Mouse (Mus musculus) forebrain, embryonic 15.5 days (tissue): Measurements from ENCODE around the gene Rtl5. TPM values are rescaled to one million over a fixed set of nuclear protein-coding genes. Genes with fewer than 3 reads are reported as not detected.

Source experiments
- ATAC-seq: fragments of 200-750 bp; cut with Nextera tagmentation; replicated peaks from 2 replicates; pipeline ENCODE4 v1.8.0; 2017; ENCODE audit warnings: mild to moderate bottlenecking, moderate TSS enrichment, moderate library complexity
- H3K27ac ChIP-seq: fragments of 300-500 bp; sonication (generic); replicated peaks from 2 replicates; pipeline ENCODE4 v1.5.1; 2015; ENCODE audit warnings: mild to moderate bottlenecking, inconsistent platforms
- H3K27me3 ChIP-seq: fragments of 300-500 bp; sonication (generic); 2 replicates; pipeline ENCODE4 v1.6.1; 2015; ENCODE audit warnings: inconsistent platforms
- H3K36me3 ChIP-seq: fragments of 300-500 bp; sonication (generic); 2 replicates; pipeline ENCODE4 v1.6.1; 2015; ENCODE audit warnings: mild to moderate bottlenecking, inconsistent platforms
- H3K4me1 ChIP-seq: fragments of 300-500 bp; sonication (generic); 2 replicates; pipeline ENCODE4 v1.6.1; 2015; ENCODE audit warnings: inconsistent platforms
- H3K4me2 ChIP-seq: fragments of 300-500 bp; sonication (generic); replicated peaks from 2 replicates; pipeline ENCODE4 v1.6.1; 2015; ENCODE audit warnings: mild to moderate bottlenecking, inconsistent platforms
- H3K4me3 ChIP-seq: fragments of 300-500 bp; sonication (generic); 2 replicates; pipeline ENCODE4 v1.5.1; 2015; ENCODE audit warnings: mild to moderate bottlenecking, inconsistent platforms
- H3K9ac ChIP-seq: fragments of 300-500 bp; sonication (generic); replicated peaks from 2 replicates; pipeline ENCODE4 v1.6.1; 2015; ENCODE audit warnings: mild to moderate bottlenecking, inconsistent platforms
- H3K9me3 ChIP-seq: fragments of 300-500 bp; sonication (generic); 2 replicates; pipeline ENCODE4 v1.6.1; 2016; ENCODE audit warnings: inconsistent platforms
- WGBS: fragments of 180-500 bp; shearing (Covaris S2); methylation state at CpG from one replicate; pipeline ENCODE4 v1.1.7; 2015; ENCODE audit warnings: mixed read lengths; 5-methylcytosine and 5-hydroxymethylcytosine counted together
- polyA plus RNA-seq: library from polyadenylated mRNA; unstranded; fragments of >200 nt; fragmentation: Nextera tagmentation; extraction: Ambion mirVana; gene quantifications from 2 replicates; pipeline ENCODE4 v1.2.1, GENCODE M21; 2015

Gene Rtl5
- polyA plus RNA-seq, 1 experiment from 2014 or later, result 7.5 TPM

DNA sequence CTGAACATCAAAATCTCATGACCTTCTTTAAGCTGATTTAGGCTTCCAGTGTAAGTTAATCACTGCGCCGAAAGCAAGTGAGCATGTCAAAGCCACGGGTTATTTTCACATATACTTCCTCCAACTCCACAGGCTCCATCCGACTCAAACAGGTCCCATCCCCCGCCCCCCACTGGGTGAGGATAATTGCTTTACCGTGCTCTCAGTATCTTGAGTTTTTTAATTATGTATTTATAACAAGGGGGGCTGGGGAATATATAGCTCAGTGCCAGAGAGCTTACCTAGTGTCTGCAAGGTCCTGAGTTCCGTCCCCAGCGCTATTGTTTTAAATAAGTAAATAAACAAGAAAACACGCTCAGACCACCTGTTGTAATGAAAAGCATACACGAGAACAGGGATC is 10.0 kb upstream of the Rtl5 start:
- no peak overlapping the region for H3K4me3 ChIP-seq
- H3K9ac ChIP-seq, result no peak overlapping the region
- H3K27me3 ChIP-seq, result no peaks in the 10 kb centered on the region
- no peaks in the 10 kb centered on the region for H3K9me3 ChIP-seq
- H3K4me2 ChIP-seq, result no peak overlapping the region
- H3K4me1 ChIP-seq, result peaks cover 31% of the 10 kb centered on the region
- no peak for ATAC-seq
- H3K27ac ChIP-seq, result peak overlapping the region; percentile 94
- H3K36me3 ChIP-seq, result no peaks in the 10 kb centered on the region
- 43% methylated on average over 10 of the region's 10 CpGs for WGBS

DNA sequence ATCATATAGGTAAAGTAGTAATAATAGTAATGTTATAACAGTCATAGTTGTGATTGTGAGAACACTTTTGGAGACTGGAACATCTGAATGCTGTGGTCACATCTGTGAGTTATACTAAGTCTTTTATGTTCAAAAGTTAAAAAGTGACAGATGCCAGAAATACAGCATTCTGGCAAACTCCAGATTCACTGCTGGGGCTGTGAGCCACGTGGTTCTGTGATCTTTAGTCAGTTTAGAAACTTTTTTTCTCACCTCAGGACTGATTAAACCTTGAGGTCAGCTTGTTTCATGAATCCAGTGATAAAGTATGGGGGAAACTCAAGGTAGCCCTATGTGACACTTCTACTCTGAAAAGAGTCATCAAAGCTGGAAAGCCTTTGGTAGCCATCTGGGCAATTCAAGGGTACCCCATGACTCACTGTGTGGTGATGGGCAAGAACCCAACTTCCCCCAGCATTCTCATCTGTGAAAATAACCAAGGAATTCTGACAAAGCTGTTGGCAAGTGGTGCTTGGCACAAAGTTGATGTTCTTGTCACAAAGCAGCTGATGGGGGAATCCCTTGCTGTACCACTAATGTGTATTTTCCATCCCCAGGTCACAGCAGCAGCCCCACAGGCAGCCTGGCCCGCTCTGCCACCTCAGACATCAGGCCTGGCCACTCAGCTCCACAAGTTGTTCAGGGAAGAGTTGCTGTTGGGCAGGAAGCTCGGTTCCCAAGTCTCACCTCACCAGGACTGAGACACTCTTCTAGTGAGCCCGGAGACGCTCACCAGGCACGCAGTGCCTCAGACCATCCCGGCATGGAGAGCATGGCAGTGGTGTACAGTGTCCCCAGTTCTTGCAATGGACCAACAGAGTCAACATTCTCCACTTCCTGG is 6.0 kb upstream of the Rtl5 start:
- no peak for ATAC-seq
- H3K9me3 ChIP-seq, result no peaks in the 10 kb centered on the region
- no peak overlapping the region for H3K4me3 ChIP-seq

DNA sequence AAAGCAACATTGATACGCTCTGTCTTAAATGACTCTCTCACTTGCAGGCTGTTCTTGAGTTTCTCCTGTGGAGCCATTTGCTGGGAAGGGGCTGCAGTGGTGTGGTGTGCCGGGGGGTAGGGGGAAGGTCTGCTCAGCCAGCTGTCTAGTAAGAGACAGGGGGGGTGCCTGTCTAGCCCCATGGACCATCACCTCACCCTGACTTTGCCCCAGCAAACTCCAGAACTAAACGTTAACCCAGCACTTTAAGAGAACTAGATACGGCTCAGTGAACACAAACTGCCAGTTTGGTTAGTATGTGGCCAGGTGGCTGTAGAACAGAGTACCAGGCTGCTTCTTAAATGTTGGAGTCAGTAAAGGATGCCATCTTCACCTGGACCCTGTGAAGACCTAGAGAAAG is 4.1 kb upstream of the Rtl5 start:
- Histone ChIP-seq H3K36me3 (no peaks in the 10 kb centered on the region), H3K27me3 (no peaks in the 10 kb centered on the region), H3K4me2 (no peak overlapping the region), H3K9ac (no peak overlapping the region), H3K9me3 (no peaks in the 10 kb centered on the region), H3K27ac (no peak overlapping the region), H3K4me1 (peaks cover 10% of the 10 kb centered on the region), H3K4me3 (no peak overlapping the region)
- WGBS, result 81% methylated on average over 4 of the region's 4 CpGs
- ATAC-seq, result no peak

More for the DNA sequence above, 6.0 kb upstream of the Rtl5 start:
- H3K27ac ChIP-seq, result no peak overlapping the region
- H3K9ac ChIP-seq, result no peak overlapping the region
- H3K4me1 ChIP-seq, result peaks cover 18% of the 10 kb centered on the region
- 78% methylated on average over 7 of the region's 7 CpGs for WGBS
- H3K27me3 ChIP-seq, result no peaks in the 10 kb centered on the region
- no peaks in the 10 kb centered on the region for H3K36me3 ChIP-seq
- no peak overlapping the region for H3K4me2 ChIP-seq

DNA sequence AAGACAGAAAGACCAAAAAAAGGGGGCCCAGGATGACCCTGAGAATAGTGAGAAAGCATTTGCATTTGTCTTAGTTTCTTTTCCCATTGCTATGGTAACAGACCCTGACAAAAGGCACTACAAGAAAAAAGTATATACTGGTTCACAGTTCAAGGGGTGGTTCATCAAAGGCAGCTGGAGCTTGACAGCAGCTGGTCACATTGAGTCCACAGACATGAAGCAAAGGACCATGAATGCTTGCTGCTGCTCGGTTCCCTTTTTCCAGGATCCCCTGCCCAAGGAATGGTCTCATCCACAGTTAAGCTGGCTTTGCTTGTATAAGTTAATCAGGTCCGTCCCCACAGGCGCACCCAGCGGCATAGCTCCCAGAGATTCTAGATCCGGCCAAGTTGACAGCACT is 3.3 kb upstream of the Rtl5 start:
- WGBS, result 72% methylated on average over 5 of the region's 5 CpGs
- Histone ChIP-seq H3K9me3 (no peaks in the 10 kb centered on the region), H3K4me1 (peaks cover 17% of the 10 kb centered on the region)

DNA sequence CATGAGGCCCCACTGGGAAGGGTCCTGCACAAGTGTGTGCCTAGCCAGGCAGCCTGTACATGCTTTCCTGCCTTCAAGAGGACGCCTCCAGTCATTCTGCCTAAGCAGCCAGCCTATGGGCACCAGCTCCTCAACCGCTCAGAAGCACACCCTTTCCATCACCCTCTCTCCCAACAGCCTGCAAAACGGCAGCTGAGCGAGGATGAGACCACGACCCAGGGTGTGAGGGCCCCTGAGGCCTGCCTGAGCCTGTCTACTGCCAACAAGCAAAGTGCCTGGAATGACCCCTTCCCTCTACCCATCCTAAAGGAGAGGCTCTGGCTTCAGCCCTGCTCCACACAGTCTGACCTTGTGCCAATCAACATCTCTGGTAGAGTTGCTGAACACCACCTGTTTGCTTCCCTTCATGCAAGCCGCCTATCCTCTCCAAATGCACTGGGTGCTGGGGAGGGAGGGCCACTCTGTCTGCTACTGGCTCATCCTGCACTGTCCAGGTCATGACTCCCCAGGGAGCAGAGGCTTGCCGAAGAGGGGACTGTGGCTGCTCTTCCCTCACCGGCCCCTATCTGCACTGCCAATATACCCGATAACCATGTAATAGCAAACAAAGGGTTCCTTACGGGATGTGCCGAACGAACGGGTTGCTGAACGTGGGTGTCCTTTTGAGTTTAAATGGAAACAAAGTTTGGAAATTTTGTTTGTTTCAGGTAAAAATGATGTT is 2.7 kb upstream of the Rtl5 start:
- 79% methylated on average over 14 of the region's 14 CpGs for WGBS
- no peak overlapping the region for H3K27ac ChIP-seq
- H3K36me3 ChIP-seq, result no peaks in the 10 kb centered on the region
- no peak overlapping the region for H3K4me3 ChIP-seq
- ATAC-seq, result no peak
- H3K9me3 ChIP-seq, result no peaks in the 10 kb centered on the region
- no peak overlapping the region for H3K4me2 ChIP-seq
- no peak overlapping the region for H3K9ac ChIP-seq
- H3K4me1 ChIP-seq, result peaks cover 21% of the 10 kb centered on the region
- H3K27me3 ChIP-seq, result no peaks in the 10 kb centered on the region

More for the DNA sequence above, 3.3 kb upstream of the Rtl5 start:
- H3K9ac ChIP-seq, result no peak overlapping the region
- no peak for ATAC-seq
- no peak overlapping the region for H3K27ac ChIP-seq
- no peaks in the 10 kb centered on the region for H3K27me3 ChIP-seq
- no peaks in the 10 kb centered on the region for H3K36me3 ChIP-seq
- no peak overlapping the region for H3K4me2 ChIP-seq
- H3K4me3 ChIP-seq, result no peak overlapping the region

DNA sequence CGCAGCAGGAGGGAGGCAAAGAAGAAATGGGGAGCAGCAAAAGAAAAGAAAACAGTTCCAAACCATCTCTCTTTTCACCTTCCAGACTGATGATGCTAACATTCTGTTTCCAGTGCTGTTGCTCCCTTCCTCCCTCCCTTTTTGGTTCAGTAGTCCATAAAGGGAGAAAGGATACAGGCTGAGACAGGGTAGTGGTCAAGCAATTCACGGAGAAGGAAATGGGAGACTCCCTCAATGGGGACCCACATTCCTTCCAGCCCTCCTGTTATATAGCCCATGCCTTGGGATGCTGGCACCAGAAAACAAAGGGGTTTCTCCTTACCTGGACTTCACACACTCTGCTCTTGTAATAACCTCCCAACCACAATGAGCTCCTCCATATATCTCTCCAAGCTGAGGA is 413 bp upstream of the Rtl5 start:
- peak; percentile 32 for ATAC-seq
- Histone ChIP-seq H3K27me3 (no peaks in the 10 kb centered on the region), H3K4me3 (peak overlapping the region; percentile 54), H3K9ac (peak overlapping the region; percentile 59), H3K9me3 (no peaks in the 10 kb centered on the region), H3K4me1 (peaks cover 41% of the 10 kb centered on the region), H3K27ac (peak overlapping the region; percentile 80), H3K4me2 (peak overlapping the region; percentile 62), H3K36me3 (no peaks in the 10 kb centered on the region)
- 19% methylated on average over 2 of the region's 2 CpGs for WGBS

DNA sequence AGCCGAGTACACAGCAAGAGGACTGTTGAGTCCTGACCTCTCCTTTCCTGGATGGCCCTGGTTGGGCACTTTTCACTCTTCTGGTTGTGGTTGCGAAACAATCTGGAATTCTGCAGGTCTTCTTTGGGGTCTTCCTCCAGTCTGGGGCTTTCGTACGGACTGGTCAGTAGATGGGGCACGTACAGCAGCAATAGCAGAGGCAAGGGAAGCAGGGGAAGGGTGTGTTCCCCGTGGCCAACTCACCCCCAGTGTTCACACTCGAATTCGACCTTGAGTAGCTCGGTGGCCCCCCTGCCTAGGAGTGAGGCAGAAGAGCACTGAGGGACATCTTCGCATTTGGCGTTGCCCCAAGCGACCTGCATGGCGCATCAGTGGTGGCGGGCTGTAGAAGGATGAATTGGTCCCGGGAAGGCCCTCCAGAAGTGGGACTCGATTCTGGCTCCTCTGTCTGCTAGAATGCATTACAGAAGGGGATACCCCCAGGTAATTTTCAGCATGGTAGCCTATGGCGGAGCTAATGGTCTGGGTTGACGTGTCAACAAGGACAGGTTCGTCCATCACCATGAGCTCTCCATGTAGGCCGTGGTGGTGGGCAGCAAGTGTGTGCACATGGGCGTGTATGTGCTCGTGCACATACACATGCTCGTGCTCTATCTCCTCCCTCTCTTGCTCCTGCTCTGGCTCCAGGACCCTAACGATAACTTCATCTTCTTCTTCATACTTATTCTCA is 2.1 kb downstream of the Rtl5 start:
- Histone ChIP-seq H3K4me1 (peaks cover 43% of the 10 kb centered on the region), H3K4me2 (no peak overlapping the region), H3K27ac (no peak overlapping the region), H3K9ac (no peak overlapping the region), H3K27me3 (no peaks in the 10 kb centered on the region), H3K9me3 (no peaks in the 10 kb centered on the region), H3K4me3 (no peak overlapping the region), H3K36me3 (no peaks in the 10 kb centered on the region)
- ATAC-seq, result no peak
- 93% methylated on average over 24 of the region's 24 CpGs for WGBS

DNA sequence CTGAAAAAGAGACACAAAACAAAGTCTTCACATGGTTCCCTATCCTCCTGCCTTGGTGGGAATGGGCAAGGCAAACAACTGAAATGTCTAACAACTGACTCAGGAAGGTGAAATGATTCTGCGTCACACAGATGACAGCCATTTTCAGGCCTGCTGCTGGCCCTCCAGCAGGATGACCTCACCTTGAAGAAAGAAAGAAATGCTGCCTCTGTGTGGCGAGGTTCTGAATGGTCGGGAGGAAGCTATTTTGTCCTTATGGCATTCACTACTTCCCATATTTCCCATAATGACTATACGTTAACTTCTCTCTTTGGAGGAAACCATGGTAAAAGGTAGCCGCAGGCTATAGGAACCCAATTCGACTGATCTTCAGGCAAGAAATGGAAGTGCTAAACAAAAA is 4.0 kb downstream of the Rtl5 start:
- Histone ChIP-seq H3K27ac (no peak overlapping the region), H3K4me3 (no peak overlapping the region), H3K4me1 (peaks cover 42% of the 10 kb centered on the region), H3K4me2 (0 out of 2 replicates have a peak overlapping the region, but pooled peaks have one; percentile 6), H3K36me3 (no peaks in the 10 kb centered on the region), H3K9ac (no peak overlapping the region), H3K9me3 (no peaks in the 10 kb centered on the region), H3K27me3 (no peaks in the 10 kb centered on the region)
- 62% methylated on average over 6 of the region's 6 CpGs for WGBS
- no peak for ATAC-seq

DNA sequence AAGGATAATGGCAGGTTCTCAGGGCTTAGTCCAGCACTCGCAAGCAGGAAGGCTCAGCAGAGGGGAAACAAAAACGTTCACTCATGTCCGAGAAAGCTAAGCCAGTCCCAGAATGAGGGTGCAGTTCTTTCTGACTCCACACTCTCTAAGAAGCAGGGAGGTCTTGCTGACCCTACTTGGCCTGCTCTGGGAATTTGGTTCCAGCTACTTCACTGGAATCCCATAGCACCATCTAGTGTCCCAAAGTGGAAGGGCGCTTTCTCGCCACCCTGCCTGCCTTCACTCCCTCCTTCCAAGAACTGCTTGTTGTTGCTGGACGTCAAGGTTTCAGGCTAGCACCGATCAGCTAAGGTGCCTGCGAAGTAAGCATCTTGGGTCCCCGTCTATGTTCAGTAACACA is 5.0 kb downstream of the Rtl5 start:
- H3K4me3 ChIP-seq, result no peak overlapping the region
- no peaks in the 10 kb centered on the region for H3K9me3 ChIP-seq
- no peak overlapping the region for H3K9ac ChIP-seq
- ATAC-seq, result peak; percentile 9; the same call in 1 of the 2 replicates
- H3K4me1 ChIP-seq, result peaks cover 34% of the 10 kb centered on the region
- H3K36me3 ChIP-seq, result no peaks in the 10 kb centered on the region
- no peaks in the 10 kb centered on the region for H3K27me3 ChIP-seq
- H3K4me2 ChIP-seq, result no peak overlapping the region
- H3K27ac ChIP-seq, result no peak overlapping the region
- WGBS, result 18% methylated on average over 9 of the region's 9 CpGs

DNA sequence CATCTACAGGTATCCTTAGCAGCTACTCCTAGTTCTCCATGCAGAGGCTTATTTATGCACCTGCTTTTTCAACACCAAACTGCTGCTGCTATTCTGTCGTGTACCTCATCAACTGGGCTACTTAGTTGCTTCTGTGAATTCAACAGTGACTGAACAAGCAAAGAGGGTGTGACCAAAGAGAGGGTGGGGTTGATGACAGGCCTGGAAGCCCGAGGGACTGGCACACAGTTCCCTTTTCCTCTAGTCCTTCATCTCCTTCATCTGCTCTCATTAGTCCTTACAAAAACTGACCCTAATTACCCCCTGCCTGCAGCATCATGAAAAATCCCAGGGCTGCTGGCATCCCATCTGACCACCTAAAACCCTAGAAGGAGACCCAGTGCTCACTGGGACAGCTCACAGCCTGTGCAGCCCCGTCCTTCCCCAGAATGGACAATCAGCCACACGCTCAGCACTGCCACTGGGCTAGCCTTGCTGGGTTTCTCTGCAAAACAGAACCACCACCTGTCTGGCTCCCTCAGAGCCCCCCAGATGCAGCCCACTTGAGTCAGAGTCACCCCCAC is 5.8 kb downstream of the Rtl5 start:
- H3K4me2 ChIP-seq, result no peak overlapping the region
- WGBS, result 41% methylated on average over 4 of the region's 4 CpGs
- no peaks in the 10 kb centered on the region for H3K27me3 ChIP-seq
- H3K9me3 ChIP-seq, result no peaks in the 10 kb centered on the region
- ATAC-seq, result no peak
- H3K36me3 ChIP-seq, result no peaks in the 10 kb centered on the region
- no peak overlapping the region for H3K27ac ChIP-seq
- no peak overlapping the region for H3K4me3 ChIP-seq
- no peak overlapping the region for H3K9ac ChIP-seq
- peaks cover 34% of the 10 kb centered on the region for H3K4me1 ChIP-seq

DNA sequence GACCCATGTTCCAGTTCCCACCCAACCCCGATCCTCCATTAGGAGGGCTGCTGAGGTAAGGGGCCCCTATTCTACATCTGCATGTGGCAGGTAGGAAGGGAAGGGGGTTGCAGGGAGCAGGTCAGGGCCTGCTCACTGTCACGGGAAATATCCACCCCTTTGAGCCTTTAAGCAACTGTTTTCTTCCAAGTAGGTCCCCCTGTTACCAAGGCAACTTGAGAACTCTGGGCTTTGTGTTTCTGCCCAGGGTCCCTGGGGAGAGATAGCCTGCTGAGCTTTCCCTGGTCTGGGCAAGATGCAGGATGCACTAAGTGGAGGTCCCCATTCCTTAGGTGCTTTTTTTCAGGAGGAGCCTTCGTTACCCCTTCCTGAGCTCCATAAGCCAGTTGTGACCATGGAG is 7.0 kb downstream of the Rtl5 start:
- 40% methylated on average over 3 of the region's 3 CpGs for WGBS
- no peak overlapping the region for H3K4me2 ChIP-seq

DNA sequence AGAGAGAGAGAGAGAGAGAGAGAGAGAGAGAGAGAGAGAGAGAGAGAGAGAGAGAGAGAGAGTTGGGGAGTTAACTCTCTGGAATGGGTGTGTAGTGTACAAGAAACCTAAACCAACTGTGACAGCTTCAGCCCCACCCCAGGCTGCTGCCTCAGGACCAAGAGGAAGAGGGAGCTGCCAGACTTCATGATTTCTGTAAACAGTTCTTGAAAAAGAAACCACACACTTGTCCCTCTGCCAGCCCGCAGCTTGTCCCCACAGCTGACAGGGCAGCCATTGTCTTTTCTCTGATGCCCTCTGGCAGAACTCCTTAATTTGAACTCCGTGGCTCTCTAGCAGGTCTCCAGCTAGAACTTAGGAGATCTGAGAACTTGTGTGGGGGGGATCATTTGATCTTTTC is 10.2 kb downstream of the Rtl5 start:
- no peak; the same call in 1 of the 2 replicates for ATAC-seq
- no peak overlapping the region for H3K9ac ChIP-seq
- H3K27me3 ChIP-seq, result no peaks in the 10 kb centered on the region
- no peaks in the 10 kb centered on the region; the same call in 1 of the 2 replicates for H3K4me1 ChIP-seq
- H3K4me3 ChIP-seq, result no peak overlapping the region
- WGBS, result 32% methylated on average over 2 of the region's 2 CpGs
- no peak overlapping the region for H3K27ac ChIP-seq
- H3K36me3 ChIP-seq, result no peaks in the 10 kb centered on the region
- no peaks in the 10 kb centered on the region for H3K9me3 ChIP-seq
- no peak overlapping the region for H3K4me2 ChIP-seq

More for the DNA sequence above, 7.0 kb downstream of the Rtl5 start:
- Histone ChIP-seq H3K4me3 (no peak overlapping the region), H3K9me3 (no peaks in the 10 kb centered on the region), H3K9ac (no peak overlapping the region), H3K4me1 (peaks cover 25% of the 10 kb centered on the region), H3K27me3 (no peaks in the 10 kb centered on the region), H3K27ac (no peak overlapping the region), H3K36me3 (no peaks in the 10 kb centered on the region)
- ATAC-seq, result no peak
